Mouse (Mus musculus): ENCODE data around the gene Acp1. TPM values are rescaled to one million over a fixed set of nuclear protein-coding genes. Genes with fewer than 3 reads are reported as not detected.

Acp1 gene
- polyA plus RNA-seq, 1 experiment: 7.0 TPM

GRCm38 (mm10) chr12:30848521-30848920 is 62.9 kb downstream of the Acp1 start:
- no peak overlapping the region for H3K27ac ChIP-seq (ENCODE audit: insufficient read depth, low read length)
- WGBS: 68% methylated on average over 1 of the region's 1 CpGs
- no peaks in the 10 kb centered on the region for H3K27me3 ChIP-seq (ENCODE audit: control insufficient read depth, insufficient read depth, low read length)
- no peaks in the 10 kb centered on the region for H3K4me1 ChIP-seq (ENCODE audit: control insufficient read depth, insufficient read depth, insufficient read length)
- no peak for TF ChIP-seq POLR2A (IDR thresholded peaks at IDR 0.05; ENCODE audit: low read depth, low read length)
- no peak for TF ChIP-seq CTCF (IDR thresholded peaks at IDR 0.05; ENCODE audit: extremely low read depth, insufficient read depth, insufficient read length, insufficient replicate concordance)
- no peaks in the 10 kb centered on the region for H3K36me3 ChIP-seq (ENCODE audit: control insufficient read depth, insufficient read depth, low read length)
- no peak overlapping the region for H3K4me3 ChIP-seq (ENCODE audit: extremely low read depth, insufficient read depth, insufficient read length)
- no peak for DNase-seq (ENCODE audit: low read depth in 1 of 2, low spot score in 2 of 2)

Other genes starting within 250 kb of the Acp1 start
- gene Alkal2, start 27.3 kb downstream of the Acp1 start, polyA plus RNA-seq (2012; rRNA removed): 0.14 TPM in 1 of 2 replicates, not detected in the other
- gene Sh3yl1, start 79 bp upstream of the Acp1 start, polyA plus RNA-seq (2012; rRNA removed): 1.3 and 1.8 TPM in 2 replicates
- 0.18 and 0.34 TPM in 2 replicates for gene Fam110c, start 162.3 kb upstream of the Acp1 start, polyA plus RNA-seq (2012; rRNA removed)